In genomic region chr1:88486336-88486735, GRCm38 (mm10) we compare ENCODE assay signal across 21 mouse cellular contexts. TPM values are rescaled to one million over a fixed set of nuclear protein-coding genes. Genes with fewer than 3 reads are reported as not detected.
DNase-seq lines count a peak whose midpoint lies in the region; ATAC-seq and TF ChIP-seq lines count a peak whose summit lies in the region.
"Had no signal": no experiment of that assay in that cellular context is flagged by ENCODE, and none has a peak within 500 bp of the region (broad histone marks: within the 10 kb centered on the region; RNA-seq: fewer than 3 reads in every experiment).

No protein-coding gene starts in this region.

- DNase-seq in heart, embryonic 10.5 days (ENCODE audit: low spot score): no peak
- DNase-seq in heart, postnatal 4 days: no peak
- no peak for DNase-seq in liver, postnatal 0 days
- no peak for DNase-seq in cerebellum, adult 11 months
- no peak for DNase-seq in cerebellum, postnatal 10 days
- DNase-seq: adrenal gland, adult 8-10 months; adrenal gland, postnatal 36 days; cerebellum, adult 11-12 months; cerebellum, adult 9-11 months; gastrocnemius, postnatal 36 days; heart, postnatal 14 days had no signal

- H3K36me3 ChIP-seq in heart, embryonic 10.5 days: no peaks in the 10 kb centered on the region
- no peaks in the 10 kb centered on the region for H3K36me3 ChIP-seq in liver, embryonic 12.5 days
- no peaks in the 10 kb centered on the region for H3K36me3 ChIP-seq in liver, postnatal 0 days (replicated peaks; ENCODE audit: insufficient read depth, low read length)
- no peaks in the 10 kb centered on the region for H3K36me3 ChIP-seq in limb, embryonic 12.5 days
- H3K36me3 ChIP-seq in liver, embryonic 15.5 days (replicated peaks): no peaks in the 10 kb centered on the region
- H3K36me3 ChIP-seq: embryonic facial prominence, embryonic 12.5 days; forebrain, embryonic 15.5 days; heart, embryonic 15.5 days; hindbrain, embryonic 15.5 days had no signal

- ATAC-seq in liver, embryonic 12.5 days: no peak
- ATAC-seq in liver, postnatal 0 days: no peak
- 0 out of 2 replicates have a peak, but pooled peaks have one; percentile 33 for ATAC-seq in limb, embryonic 12.5 days (ENCODE audit: insufficient number of reproducible peaks, insufficient read depth, low FRiP score, low TSS enrichment, low read depth)
- no peak for ATAC-seq in liver, embryonic 15.5 days (ENCODE audit: insufficient read depth)
- ATAC-seq: forebrain, embryonic 15.5 days had no signal

- no peak overlapping the region for H3K4me3 ChIP-seq in heart, embryonic 10.5 days
- H3K4me3 ChIP-seq in liver, embryonic 12.5 days: no peak overlapping the region
- no peak overlapping the region for H3K4me3 ChIP-seq in liver, postnatal 0 days (ENCODE audit: low read depth, low read length)
- H3K4me3 ChIP-seq in limb, embryonic 12.5 days (replicated peaks): no peak overlapping the region
- no peak overlapping the region for H3K4me3 ChIP-seq in liver, embryonic 15.5 days (replicated peaks)
- H3K4me3 ChIP-seq: embryonic facial prominence, embryonic 12.5 days; forebrain, embryonic 15.5 days; heart, embryonic 15.5 days; hindbrain, embryonic 15.5 days had no signal

- no peak for TF ChIP-seq EP300 in liver, postnatal 0 days (IDR thresholded peaks at IDR 0.05; ENCODE audit: low read depth)

- no peaks in the 10 kb centered on the region for H3K9me3 ChIP-seq in heart, embryonic 10.5 days
- H3K9me3 ChIP-seq in liver, embryonic 12.5 days (replicated peaks): no peaks in the 10 kb centered on the region
- H3K9me3 ChIP-seq in liver, postnatal 0 days (ENCODE audit: low read length): no peaks in the 10 kb centered on the region
- no peaks in the 10 kb centered on the region for H3K9me3 ChIP-seq in limb, embryonic 12.5 days
- H3K9me3 ChIP-seq in liver, embryonic 15.5 days (replicated peaks): no peaks in the 10 kb centered on the region
- H3K9me3 ChIP-seq: embryonic facial prominence, embryonic 12.5 days; forebrain, embryonic 15.5 days; heart, embryonic 15.5 days; hindbrain, embryonic 15.5 days had no signal

- no peak overlapping the region for H3K4me2 ChIP-seq in liver, embryonic 12.5 days
- H3K4me2 ChIP-seq in liver, postnatal 0 days (ENCODE audit: low read depth, low read length): no peak overlapping the region
- no peak overlapping the region for H3K4me2 ChIP-seq in limb, embryonic 12.5 days
- no peak overlapping the region for H3K4me2 ChIP-seq in liver, embryonic 15.5 days
- H3K4me2 ChIP-seq: embryonic facial prominence, embryonic 12.5 days; forebrain, embryonic 15.5 days; heart, embryonic 15.5 days; hindbrain, embryonic 15.5 days had no signal

- no peak for TF ChIP-seq CTCF in liver, postnatal 0 days (IDR thresholded peaks at IDR 0.05; ENCODE audit: low read depth)

- peak overlapping the region; percentile 59; the same call in 1 of the 2 replicates for H3K27ac ChIP-seq in heart, embryonic 10.5 days
- 0 out of 2 replicates have a peak overlapping the region, but pooled peaks have one; percentile 34 for H3K27ac ChIP-seq in liver, embryonic 12.5 days
- no peak overlapping the region for H3K27ac ChIP-seq in liver, postnatal 0 days (ENCODE audit: low read depth)
- peak overlapping the region; percentile 75 for H3K27ac ChIP-seq in limb, embryonic 12.5 days
- peak overlapping the region; percentile 30; the same call in 1 of the 2 replicates for H3K27ac ChIP-seq in liver, embryonic 15.5 days (replicated peaks)
- H3K27ac ChIP-seq: embryonic facial prominence, embryonic 12.5 days; forebrain, embryonic 15.5 days; heart, embryonic 15.5 days; hindbrain, embryonic 15.5 days had no signal

- peaks cover 51% of the 10 kb centered on the region for H3K4me1 ChIP-seq in heart, embryonic 10.5 days
- H3K4me1 ChIP-seq in liver, embryonic 12.5 days: peaks cover 79% of the 10 kb centered on the region
- H3K4me1 ChIP-seq in liver, postnatal 0 days (ENCODE audit: insufficient read depth): peaks cover 33% of the 10 kb centered on the region
- peaks cover 32% of the 10 kb centered on the region for H3K4me1 ChIP-seq in limb, embryonic 12.5 days (replicated peaks)
- peaks cover 74% of the 10 kb centered on the region for H3K4me1 ChIP-seq in liver, embryonic 15.5 days (replicated peaks)

- no peaks in the 10 kb centered on the region for H3K27me3 ChIP-seq in heart, embryonic 10.5 days (ENCODE audit: insufficient read depth, poor library complexity, severe bottlenecking)
- H3K27me3 ChIP-seq in liver, embryonic 12.5 days (replicated peaks): no peaks in the 10 kb centered on the region
- no peaks in the 10 kb centered on the region for H3K27me3 ChIP-seq in liver, postnatal 0 days (ENCODE audit: insufficient read depth, low read length)
- 0 out of 2 replicates have a peak, but pooled peaks cover 3% of the 10 kb centered on the region for H3K27me3 ChIP-seq in limb, embryonic 12.5 days
- no peaks in the 10 kb centered on the region for H3K27me3 ChIP-seq in liver, embryonic 15.5 days
- H3K27me3 ChIP-seq: embryonic facial prominence, embryonic 12.5 days; forebrain, embryonic 15.5 days; heart, embryonic 15.5 days; hindbrain, embryonic 15.5 days had no signal

- H3K9ac ChIP-seq in liver, embryonic 12.5 days: no peak overlapping the region
- no peak overlapping the region for H3K9ac ChIP-seq in liver, postnatal 0 days (replicated peaks)
- H3K9ac ChIP-seq in limb, embryonic 12.5 days (replicated peaks): no peak overlapping the region
- H3K9ac ChIP-seq in liver, embryonic 15.5 days: no peak overlapping the region
- H3K9ac ChIP-seq: embryonic facial prominence, embryonic 12.5 days; forebrain, embryonic 15.5 days; heart, embryonic 15.5 days; hindbrain, embryonic 15.5 days had no signal

- 72% methylated on average over 4 of the region's 4 CpGs for WGBS in heart, embryonic 10.5 days
- WGBS in liver, embryonic 12.5 days (ENCODE audit: insufficient replicate concordance): 66% methylated on average over 4 of the region's 4 CpGs
- 74% methylated on average over 4 of the region's 4 CpGs for WGBS in liver, postnatal 0 days (ENCODE audit: insufficient replicate concordance)
- 41% methylated on average over 4 of the region's 4 CpGs for WGBS in limb, embryonic 12.5 days
- 60% methylated on average over 4 of the region's 4 CpGs for WGBS in liver, embryonic 15.5 days (ENCODE audit: insufficient replicate concordance)

RNA-seq across cellular contexts. Expression of gene Glrp1, which starts 23.5 kb away (rescaled TPM):
- 0.10 TPM in 1 of 2 replicates, not detected in the other for polyA plus RNA-seq in heart, embryonic 10.5 days (2016; fragmentation: Nextera tagmentation; extraction: Ambion mirVana)
- not detected for total RNA-seq in heart, postnatal 4 days (2021)
- polyA plus RNA-seq in liver, embryonic 12.5 days (2016; fragmentation: Nextera tagmentation; extraction: Ambion mirVana): 0.24 TPM in 1 of 2 replicates, not detected in the other
- 0.08 and 0.11 TPM in 2 replicates for polyA plus RNA-seq in liver, postnatal 0 days (2015; fragmentation: Nextera tagmentation; extraction: Ambion mirVana)
- polyA plus RNA-seq in limb, embryonic 12.5 days (2016; fragmentation: Nextera tagmentation; extraction: Ambion mirVana): not detected in 2 replicates
- 0.06 and 0.09 TPM in 2 replicates for polyA plus RNA-seq in liver, embryonic 15.5 days (2015; fragmentation: Nextera tagmentation; extraction: Ambion mirVana)
- total RNA-seq: adrenal gland, adult 8-10 months; adrenal gland, postnatal 36 days; gastrocnemius, adult 8-10 months; gastrocnemius, postnatal 36 days; heart, postnatal 14 days had no signal
- polyA plus RNA-seq: embryonic facial prominence, embryonic 12.5 days; forebrain, embryonic 11.5 days; forebrain, embryonic 15.5 days; hindbrain, embryonic 11.5 days; hindbrain, embryonic 15.5 days had no signal
